Mouse (Mus musculus) midbrain, embryonic 14.5 days (tissue): ENCODE measurements at regions not wholly inside any gene's neighbourhood (a gene's known extent, or its start where the extent isn't known, plus 50 kb on each side); places are given as distances from the start of the nearest gene placed in this dataset.
A peak's percentile ranks its signal among the peaks of the same experiment; 100 is the strongest.
"Not testable (repeated sequence)": the region's sequence is repeated elsewhere in the genome, so short reads cannot be mapped to it uniquely, and the experiment has no call there.

Source experiments
- ATAC-seq: fragments of 200-750 bp; cut with Nextera tagmentation; 2 replicates; pipeline ENCODE4 v1.8.0; 2017; ENCODE audit warnings: moderate number of reproducible peaks, moderate library complexity; ENCODE audit not compliant: low FRiP score, low TSS enrichment
- DNase-seq: peaks from one replicate; pipeline ENCODE4 v3.0.0-alpha.2; 2015
- H3K27ac ChIP-seq: fragments of 300-500 bp; sonication (generic); replicated peaks from 2 replicates; pipeline ENCODE4 v1.5.1; 2014; ENCODE audit warnings: mild to moderate bottlenecking, low read depth, low read length, moderate library complexity
- H3K27me3 ChIP-seq: fragments of 300-500 bp; sonication (generic); 2 replicates; pipeline ENCODE4 v1.6.1; 2014; ENCODE audit warnings: low read length, control low read depth, mixed read lengths; ENCODE audit not compliant: control insufficient read depth, insufficient read depth
- H3K36me3 ChIP-seq: fragments of 300-500 bp; sonication (generic); 2 replicates; pipeline ENCODE4 v1.6.1; 2014; ENCODE audit warnings: low read length, control low read depth; ENCODE audit not compliant: control insufficient read depth, insufficient read depth
- H3K4me1 ChIP-seq: fragments of 300-500 bp; sonication (generic); 2 replicates; pipeline ENCODE4 v1.6.1; 2014; ENCODE audit warnings: mild to moderate bottlenecking, antibody characterized with exemption, low read length, control low read depth; ENCODE audit not compliant: control insufficient read depth, insufficient read depth
- H3K4me2 ChIP-seq: fragments of 300-500 bp; sonication (generic); 2 replicates; pipeline ENCODE4 v1.6.1; 2014; ENCODE audit warnings: mild to moderate bottlenecking, low read length, moderate library complexity
- H3K4me3 ChIP-seq: fragments of 300-500 bp; sonication (generic); replicated peaks from 2 replicates; pipeline ENCODE4 v1.5.1; 2014; ENCODE audit warnings: low read depth, low read length
- H3K9ac ChIP-seq: fragments of 300-500 bp; sonication (generic); replicated peaks from 2 replicates; pipeline ENCODE4 v1.6.1; 2014; ENCODE audit warnings: mild to moderate bottlenecking, low read length, moderate library complexity
- H3K9me3 ChIP-seq: fragments of 300-500 bp; sonication (generic); 2 replicates; pipeline ENCODE4 v1.6.1; 2016; ENCODE audit warnings: low read length, control low read depth, mixed read lengths; ENCODE audit not compliant: control insufficient read depth
- WGBS: fragments of 180-500 bp; shearing (Covaris S2); extraction: QIAGEN DNeasy Blood & Tissue Kit; methylation state at CpG from one replicate; pipeline ENCODE4 v1.1.7; 2014; 5-methylcytosine and 5-hydroxymethylcytosine counted together

- no peak for DNase-seq
- no peak overlapping the region for H3K4me3 ChIP-seq
- no peaks in the 10 kb centered on the region for H3K9me3 ChIP-seq
- no peak overlapping the region for H3K4me2 ChIP-seq
- H3K4me1 ChIP-seq, result no peaks in the 10 kb centered on the region
- 51% methylated on average over 4 of the region's 4 CpGs for WGBS
- no peak overlapping the region for H3K27ac ChIP-seq
- ATAC-seq, result no peak
- H3K27me3 ChIP-seq, result no peaks in the 10 kb centered on the region
- no peak overlapping the region for H3K9ac ChIP-seq
- no peaks in the 10 kb centered on the region for H3K36me3 ChIP-seq
Measured at GRCm38 (mm10) chr10:45865793-45866192, 288.2 kb downstream of the Hace1 start.

DNA sequence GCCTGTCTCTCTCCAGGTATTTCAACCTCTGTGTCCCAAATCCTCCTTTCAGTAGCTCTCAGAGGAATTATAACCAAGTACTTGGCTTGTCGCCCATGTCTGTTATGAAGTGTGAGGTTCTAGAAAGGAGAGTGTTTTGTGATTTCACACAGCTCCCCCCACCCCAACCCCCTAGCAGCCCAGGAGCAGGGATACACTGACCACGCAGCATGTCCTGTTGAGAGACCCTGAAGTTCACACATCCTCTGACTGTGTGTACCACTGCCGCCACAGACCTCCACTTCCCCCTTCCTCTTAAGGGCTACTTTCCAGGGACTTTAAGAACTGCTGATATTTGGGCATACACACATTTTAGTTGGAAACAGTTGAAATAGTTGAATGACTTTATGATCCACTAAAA is 289.2 kb downstream of the Hace1 start:
- no peaks in the 10 kb centered on the region for H3K27me3 ChIP-seq
- WGBS, result 89% methylated on average over 3 of the region's 3 CpGs
- H3K4me1 ChIP-seq, result no peaks in the 10 kb centered on the region
- H3K9me3 ChIP-seq, result no peaks in the 10 kb centered on the region
- ATAC-seq (no peak), DNase-seq (no peak)
- no peak overlapping the region for H3K4me2 ChIP-seq
- no peak overlapping the region for H3K4me3 ChIP-seq
- H3K9ac ChIP-seq, result no peak overlapping the region
- no peak overlapping the region for H3K27ac ChIP-seq
- H3K36me3 ChIP-seq, result no peaks in the 10 kb centered on the region

DNA sequence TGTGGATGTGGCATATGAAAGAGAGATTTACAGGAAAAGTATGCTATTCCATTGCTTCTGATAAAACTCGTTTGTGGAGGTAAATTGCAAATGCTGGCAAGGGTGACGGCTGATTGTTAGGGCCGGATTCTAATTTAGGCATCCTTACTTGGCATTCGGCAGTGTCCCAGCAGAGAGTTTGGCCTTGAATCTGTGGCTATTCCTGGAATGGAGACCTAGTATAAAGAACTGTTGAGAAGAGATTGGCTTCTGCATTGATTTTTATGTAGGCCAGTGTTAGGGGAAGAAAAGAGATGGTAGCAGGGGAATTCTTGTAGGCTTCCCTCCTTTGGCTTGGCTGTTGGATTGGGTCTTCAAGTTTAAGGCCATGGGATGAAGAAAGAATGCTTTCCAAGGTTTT is 293.4 kb downstream of the Hace1 start:
- Histone ChIP-seq H3K9me3 (no peaks in the 10 kb centered on the region), H3K4me1 (0 out of 2 replicates have a peak, but pooled peaks cover 8% of the 10 kb centered on the region), H3K4me2 (no peak overlapping the region), H3K4me3 (no peak overlapping the region), H3K27ac (no peak overlapping the region), H3K36me3 (no peaks in the 10 kb centered on the region), H3K9ac (no peak overlapping the region), H3K27me3 (no peaks in the 10 kb centered on the region)
- no peak for DNase-seq
- ATAC-seq, result no peak
- 86% methylated on average over 4 of the region's 4 CpGs for WGBS

DNA sequence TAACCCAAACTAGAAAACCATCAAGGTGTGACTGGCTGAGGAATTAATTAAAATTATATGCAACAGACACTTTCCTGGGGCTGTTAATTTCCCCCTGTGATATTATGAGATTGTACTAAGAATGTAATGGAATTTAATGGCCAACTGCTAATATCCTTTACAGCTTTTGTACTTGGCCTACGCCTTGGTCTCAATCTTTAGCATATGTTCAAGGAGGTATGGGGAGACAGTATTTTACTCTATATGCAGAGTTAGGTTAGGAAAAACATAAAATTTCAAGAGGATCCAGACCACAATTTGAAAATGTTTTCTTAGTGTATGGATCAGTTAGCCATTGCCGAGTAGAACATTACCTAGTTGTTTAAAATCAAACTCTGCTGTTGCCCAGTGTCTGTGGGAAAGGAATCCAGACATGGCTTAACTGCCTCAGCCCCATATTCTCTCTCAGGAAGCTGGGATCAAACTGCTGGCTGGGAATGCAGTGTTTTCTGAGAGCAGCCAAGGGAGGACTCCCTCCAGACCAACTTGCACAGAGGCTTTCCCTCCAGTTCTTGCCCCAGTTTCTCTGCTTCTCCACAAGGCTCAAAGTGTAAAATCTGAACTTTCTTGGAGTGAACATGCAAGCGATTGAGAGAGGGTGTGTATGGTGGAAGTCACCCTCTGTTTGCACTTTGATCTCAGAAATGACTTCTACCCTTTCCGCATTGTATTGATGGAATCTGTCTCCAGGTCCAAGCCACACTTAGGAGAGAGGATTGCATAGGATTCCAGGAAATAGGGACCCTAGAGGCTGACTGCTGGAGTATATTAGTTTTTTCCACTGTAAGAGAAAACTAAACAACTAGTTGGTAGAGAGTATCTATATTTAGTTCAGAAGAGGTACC is 294.6 kb downstream of the Hace1 start:
- Histone ChIP-seq H3K27me3 (no peaks in the 10 kb centered on the region), H3K36me3 (no peaks in the 10 kb centered on the region), H3K4me1 (0 out of 2 replicates have a peak, but pooled peaks cover 8% of the 10 kb centered on the region), H3K4me3 (no peak overlapping the region), H3K27ac (no peak overlapping the region), H3K9ac (no peak overlapping the region), H3K4me2 (no peak overlapping the region), H3K9me3 (no peaks in the 10 kb centered on the region)
- 89% methylated on average over 4 of the region's 4 CpGs for WGBS
- no peak for ATAC-seq
- no peak for DNase-seq

GRCm38 (mm10) chr10:45873805-45874780 is 296.5 kb downstream of the Hace1 start:
- peak overlapping the region; percentile 37 for H3K4me2 ChIP-seq
- H3K4me3 ChIP-seq, result no peak overlapping the region
- no peak overlapping the region for H3K9ac ChIP-seq
- ATAC-seq (peak; percentile 75), DNase-seq (peak; percentile 74)
- H3K9me3 ChIP-seq, result no peaks in the 10 kb centered on the region
- peak overlapping the region; percentile 87 for H3K27ac ChIP-seq
- H3K36me3 ChIP-seq, result no peaks in the 10 kb centered on the region
- 39% methylated on average over 14 of the region's 14 CpGs for WGBS
- H3K27me3 ChIP-seq, result no peaks in the 10 kb centered on the region
- H3K4me1 ChIP-seq, result 0 out of 2 replicates have a peak, but pooled peaks cover 8% of the 10 kb centered on the region

GRCm38 (mm10) chr10:45875287-45875686 is 297.7 kb downstream of the Hace1 start:
- H3K36me3 ChIP-seq, ATAC-seq: not testable (repeated sequence)
- 97% methylated on average over 20 of the region's 20 CpGs for WGBS

DNA sequence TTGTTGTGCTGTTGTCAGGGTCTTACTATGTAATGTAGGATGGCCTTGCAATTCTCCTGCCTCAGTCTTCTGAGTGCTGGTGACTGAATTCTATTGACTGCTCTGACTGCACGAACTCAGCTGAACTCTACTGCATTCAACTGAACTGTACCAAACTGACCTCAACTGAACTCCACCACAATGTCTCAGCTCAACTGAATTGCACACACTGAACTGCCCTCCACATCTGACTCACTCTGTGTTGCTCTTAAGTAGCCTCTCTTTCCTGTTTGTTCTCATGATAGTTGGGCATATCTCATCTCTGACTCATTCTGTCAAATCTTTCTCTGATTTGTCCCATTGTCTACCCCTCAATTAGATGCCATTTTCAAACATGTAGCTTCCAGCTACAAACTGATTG is 306.1 kb downstream of the Hace1 start:
- no peak for ATAC-seq
- H3K27ac ChIP-seq, result no peak overlapping the region

More at GRCm38 (mm10) chr10:45875287-45875686, 297.7 kb downstream of the Hace1 start:
- H3K4me2 ChIP-seq, DNase-seq, H3K27me3 ChIP-seq, H3K9ac ChIP-seq, H3K9me3 ChIP-seq, H3K4me3 ChIP-seq, H3K4me1 ChIP-seq: not testable (repeated sequence)
- H3K27ac ChIP-seq, result peak overlapping the region; percentile 87; the same call in 1 of the 2 replicates

GRCm38 (mm10) chr10:45886636-45887035 is 309.0 kb downstream of the Hace1 start:
- Histone ChIP-seq H3K4me2 (no peak overlapping the region), H3K9me3 (no peaks in the 10 kb centered on the region), H3K9ac (no peak overlapping the region), H3K4me3 (no peak overlapping the region), H3K27me3 (no peaks in the 10 kb centered on the region), H3K27ac (no peak overlapping the region), H3K4me1 (no peaks in the 10 kb centered on the region), H3K36me3 (no peaks in the 10 kb centered on the region)
- DNase-seq, result no peak
- 84% methylated on average over 2 of the region's 2 CpGs for WGBS
- no peak for ATAC-seq

More for the DNA sequence above, 306.1 kb downstream of the Hace1 start:
- DNase-seq, result no peak
- no peak overlapping the region for H3K9ac ChIP-seq
- no peaks in the 10 kb centered on the region for H3K36me3 ChIP-seq
- 97% methylated on average over 1 of the region's 1 CpGs for WGBS
- H3K27me3 ChIP-seq, result no peaks in the 10 kb centered on the region
- no peaks in the 10 kb centered on the region for H3K4me1 ChIP-seq
- H3K9me3 ChIP-seq, result no peaks in the 10 kb centered on the region
- H3K4me3 ChIP-seq, result no peak overlapping the region
- H3K4me2 ChIP-seq, result no peak overlapping the region
